Mouse (Mus musculus) macrophage (primary cell): Measurements from ENCODE around the gene Acsl5. TPM values are rescaled to one million over a fixed set of nuclear protein-coding genes. Genes with fewer than 3 reads are reported as not detected.

Experiments used
- H3K27ac ChIP-seq: fragments of 350-480 bp; formaldehyde crosslinking; 2 replicates; pipeline ENCODE4 v1.9.0; 2021
- H3K36me3 ChIP-seq: fragments of 350-480 bp; formaldehyde crosslinking; 2 replicates; pipeline ENCODE4 v1.9.0; 2021; ENCODE audit errors: inconsistent target
- H3K4me3 ChIP-seq: fragments of 350-480 bp; formaldehyde crosslinking; 2 replicates; pipeline ENCODE4 v1.9.0; 2021; ENCODE audit errors: inconsistent target
- H3K79me2 ChIP-seq: fragments of 350-480 bp; formaldehyde crosslinking; 2 replicates; pipeline ENCODE4 v1.9.0; 2021; ENCODE audit errors: inconsistent target
- WGBS: methylation state at CpG from one replicate; pipeline ENCODE4 v1.1.7; 2026; ENCODE audit warnings: inconsistent platforms; ENCODE audit not compliant: missing documents; 5-methylcytosine and 5-hydroxymethylcytosine counted together
- polyA plus RNA-seq: library from polyadenylated mRNA; stranded (reverse); fragments of 250-400 nt; gene quantifications from 3 replicates; pipeline ENCODE4 v1.2.4, GENCODE M21; 2018; ENCODE audit warnings: inconsistent platforms

Gene Acsl5
- polyA plus RNA-seq, 1 experiment from 2014 or later: 121 TPM

DNA sequence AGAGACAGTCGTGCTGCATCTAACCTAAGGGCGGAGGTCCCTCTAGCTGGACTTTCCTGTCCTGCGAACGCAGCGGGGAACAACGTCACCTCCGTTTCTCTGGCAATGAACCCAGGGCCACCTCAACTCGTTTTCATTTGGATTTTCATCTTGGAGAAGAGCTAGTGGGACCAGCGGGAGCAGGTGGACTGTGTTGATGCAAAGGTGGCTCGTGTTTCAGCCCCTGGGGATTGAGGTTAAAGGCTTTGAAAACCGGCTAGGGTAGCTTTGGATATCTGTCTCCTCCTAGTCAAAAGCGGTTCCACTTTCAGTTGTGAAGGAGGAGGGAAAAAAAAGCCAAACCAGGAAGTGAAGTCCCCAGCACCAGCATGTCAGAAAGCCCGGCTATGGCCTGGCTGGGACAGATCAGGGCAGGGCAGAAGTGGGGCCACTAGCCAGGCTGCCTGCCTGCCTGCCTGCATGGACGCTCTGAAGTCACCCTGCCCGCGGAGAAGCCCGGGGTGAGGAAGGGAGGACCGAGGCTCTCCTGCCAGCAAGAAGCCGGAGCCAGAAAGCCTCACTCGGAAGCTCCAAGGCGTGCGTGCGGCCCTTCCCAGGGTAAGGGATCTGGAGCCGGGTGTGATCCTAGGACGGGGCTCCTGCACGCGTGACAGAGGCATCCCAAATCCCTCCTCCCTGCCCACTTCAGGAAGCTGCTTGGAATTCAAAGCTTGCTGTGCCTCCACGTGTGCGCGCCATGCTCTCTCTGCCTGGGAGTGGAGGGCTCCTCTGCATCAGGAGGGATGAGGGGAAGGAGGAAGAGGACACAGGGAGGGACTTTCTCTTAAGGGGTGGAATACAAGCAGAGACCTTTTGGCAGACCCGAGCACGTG is 2.1 kb downstream of the Acsl5 start:
- Histone ChIP-seq H3K36me3 (no peaks in the 10 kb centered on the region), H3K79me2 (peaks cover 50% of the 10 kb centered on the region), H3K4me3 (peak overlapping the region; percentile 87), H3K27ac (peak overlapping the region; percentile 89)
- WGBS: under 1% methylated on average over 32 of the region's 32 CpGs

DNA sequence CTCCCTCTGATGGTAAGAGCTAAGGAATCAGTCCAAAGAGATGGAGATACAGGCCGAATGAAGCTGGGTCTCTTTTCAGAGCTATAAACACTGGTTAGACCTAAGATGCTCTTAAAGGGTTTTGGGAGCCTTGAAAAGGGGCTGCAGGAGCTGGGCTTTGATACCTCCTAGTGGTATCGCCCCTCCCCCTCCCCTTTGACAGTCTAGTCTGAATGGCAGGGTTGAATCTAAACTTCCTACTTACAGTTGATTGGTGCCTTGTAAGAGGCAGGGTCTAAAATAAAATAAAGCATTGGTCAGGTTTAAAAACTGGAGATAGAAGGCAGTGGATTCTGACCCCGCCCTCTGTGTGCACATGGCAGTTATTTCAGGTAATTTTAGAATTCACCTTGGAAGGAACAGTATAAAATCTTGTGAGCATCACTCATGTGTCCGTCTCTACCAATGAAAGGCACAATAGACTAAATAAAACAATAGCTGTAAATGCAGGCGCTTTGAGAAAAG is 2.8 kb downstream of the Acsl5 start:
- Histone ChIP-seq H3K27ac (peak overlapping the region; percentile 89), H3K4me3 (peak overlapping the region; percentile 87), H3K79me2 (peaks cover 57% of the 10 kb centered on the region), H3K36me3 (no peaks in the 10 kb centered on the region)
- 36% methylated on average over 5 of the region's 5 CpGs for WGBS

DNA sequence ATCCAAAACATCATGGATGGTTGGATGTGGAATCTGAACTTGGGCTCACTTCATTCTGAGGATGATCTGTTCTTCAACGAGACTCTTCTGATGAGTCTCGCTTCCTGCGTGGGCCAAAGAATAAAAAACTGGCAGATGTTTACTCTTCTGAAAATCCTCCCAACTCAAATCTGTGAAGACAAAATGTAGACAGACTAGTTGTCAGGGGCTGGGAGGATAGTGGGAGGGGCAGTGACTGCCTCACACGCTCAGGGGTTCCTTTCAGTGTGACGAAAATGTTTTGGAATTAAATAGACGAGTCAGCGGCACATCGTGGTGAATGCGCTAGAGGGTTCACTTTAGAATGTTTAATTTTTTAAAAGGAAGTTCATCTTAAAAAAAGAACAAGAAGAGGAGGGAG is 4.4 kb downstream of the Acsl5 start:
- WGBS: 60% methylated on average over 9 of the region's 9 CpGs
- Histone ChIP-seq H3K36me3 (no peaks in the 10 kb centered on the region), H3K79me2 (peaks cover 73% of the 10 kb centered on the region), H3K27ac (no peak overlapping the region), H3K4me3 (no peak overlapping the region)

DNA sequence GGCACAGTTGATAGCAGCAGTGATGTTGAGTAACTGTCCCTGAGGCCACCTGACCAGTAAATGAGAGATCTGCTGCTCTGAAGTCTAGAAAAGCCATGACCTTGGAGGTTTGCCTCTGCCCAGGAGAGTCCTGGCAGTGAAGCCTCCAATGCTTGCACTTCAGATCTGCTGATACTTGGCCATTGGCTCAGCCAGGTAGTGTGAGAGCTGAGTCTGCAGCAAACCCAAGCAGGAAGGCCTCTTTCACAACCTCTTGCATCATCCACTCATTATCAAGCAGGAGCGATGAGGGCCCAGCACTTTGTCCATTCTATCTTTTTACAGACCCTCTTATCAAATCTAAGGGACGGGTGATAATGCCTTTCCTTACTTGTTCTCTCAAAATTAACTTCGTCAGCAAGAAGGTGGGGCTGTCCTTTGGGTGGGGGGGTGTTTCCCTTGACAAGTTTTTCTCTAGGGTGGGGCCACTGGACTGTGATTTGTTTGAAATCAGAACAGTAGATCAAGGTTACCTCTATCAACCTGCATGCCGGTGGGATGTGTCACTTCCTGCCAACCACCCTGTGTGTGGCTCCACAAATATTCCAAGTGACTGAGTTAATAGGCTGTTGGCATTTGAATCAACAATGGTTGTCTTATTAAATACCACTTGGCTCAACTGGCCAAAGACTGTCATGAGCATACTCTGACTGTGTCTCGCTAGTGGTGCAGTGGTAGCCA is 6.1 kb downstream of the Acsl5 start:
- H3K79me2 ChIP-seq: peaks cover 90% of the 10 kb centered on the region
- 84% methylated on average over 5 of the region's 5 CpGs for WGBS
- H3K36me3 ChIP-seq: no peaks in the 10 kb centered on the region
- no peak overlapping the region for H3K27ac ChIP-seq
- H3K4me3 ChIP-seq: no peak overlapping the region

DNA sequence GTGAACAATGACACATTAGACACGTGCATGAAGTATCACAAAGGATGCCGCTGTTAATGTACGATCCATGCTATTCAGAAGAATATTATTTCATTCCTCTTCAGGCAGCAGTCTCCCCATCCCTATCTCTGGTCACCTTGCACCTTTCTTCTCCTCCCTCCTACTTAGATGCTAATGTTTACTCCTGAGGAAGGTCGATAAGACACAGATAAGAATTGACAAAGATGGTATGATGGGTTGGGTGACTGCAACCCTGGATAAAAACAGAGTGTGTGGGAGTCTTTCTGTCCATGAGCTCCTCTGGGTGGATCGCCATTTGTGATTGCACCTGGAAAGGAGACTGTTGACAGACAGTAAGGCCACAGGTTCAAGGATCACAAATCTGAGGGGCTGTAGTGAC is 6.8 kb downstream of the Acsl5 start:
- Histone ChIP-seq H3K27ac (no peak overlapping the region), H3K79me2 (peaks cover 97% of the 10 kb centered on the region), H3K36me3 (no peaks in the 10 kb centered on the region), H3K4me3 (no peak overlapping the region)
- WGBS: 100% methylated on average over 5 of the region's 5 CpGs

DNA sequence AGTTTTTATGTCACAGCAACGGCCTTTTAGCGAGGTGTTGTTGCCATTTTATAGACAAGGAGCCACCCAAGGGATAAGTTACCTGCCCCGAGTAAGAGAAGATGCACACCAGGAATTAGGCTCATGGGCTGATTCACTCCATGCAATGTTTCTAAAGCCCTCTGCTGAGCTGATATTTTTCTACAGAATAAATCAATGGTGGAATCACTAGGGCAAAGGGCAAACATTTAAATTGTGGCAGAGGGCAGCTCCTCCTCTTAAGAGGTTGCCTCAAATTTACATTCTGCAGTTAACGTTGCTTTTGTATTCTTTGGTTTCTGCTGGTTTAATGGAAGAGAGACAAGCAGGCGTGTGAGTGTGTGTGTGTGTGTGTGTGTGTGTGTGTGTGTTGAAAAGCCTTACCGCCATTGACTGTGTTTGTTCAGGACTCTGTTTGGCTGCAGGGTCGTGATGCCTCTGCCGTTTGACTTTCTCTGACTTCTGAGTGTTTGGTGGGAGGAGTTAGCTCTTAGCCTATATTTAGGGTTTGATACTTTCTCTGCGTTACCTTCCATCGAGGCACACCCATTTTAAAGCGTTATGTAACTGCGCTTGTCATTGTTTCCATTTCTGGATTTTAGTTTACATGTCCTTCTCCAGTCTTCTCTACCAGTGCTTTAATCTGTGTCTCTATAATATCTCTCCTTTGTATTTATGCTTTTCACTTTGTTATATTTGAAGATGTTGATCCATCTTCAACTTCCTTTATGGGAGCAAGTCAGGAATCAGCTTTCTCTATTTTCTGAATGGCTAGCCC is 8.8 kb downstream of the Acsl5 start:
- H3K27ac ChIP-seq: no peak overlapping the region
- WGBS: 88% methylated on average over 12 of the region's 12 CpGs
- peaks cover 100% of the 10 kb centered on the region for H3K79me2 ChIP-seq
- H3K4me3 ChIP-seq: no peak overlapping the region
- no peaks in the 10 kb centered on the region for H3K36me3 ChIP-seq

DNA sequence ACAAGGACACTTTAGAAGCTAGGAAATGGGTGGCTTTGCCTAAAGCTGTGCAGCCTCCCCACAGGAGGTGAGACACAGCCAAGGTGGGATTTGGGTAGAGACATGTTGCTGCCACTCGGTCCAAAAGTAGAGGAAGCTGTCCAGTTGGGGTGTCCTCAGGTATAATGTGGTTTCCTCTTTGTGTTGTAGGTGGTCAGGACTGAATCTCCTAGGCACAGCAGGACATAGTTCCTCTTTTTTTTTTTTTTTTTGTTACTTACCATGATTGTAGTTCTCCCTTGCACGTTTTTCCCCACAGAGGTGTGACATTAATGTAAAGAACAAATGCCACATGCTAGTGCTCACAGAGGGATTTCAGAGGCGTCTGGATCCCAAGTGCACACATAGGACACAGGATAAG is 13.5 kb downstream of the Acsl5 start:
- Histone ChIP-seq H3K79me2 (peaks cover 78% of the 10 kb centered on the region), H3K27ac (no peak overlapping the region), H3K4me3 (no peak overlapping the region), H3K36me3 (peaks cover 11% of the 10 kb centered on the region; the same call in 1 of the 2 replicates)
- 30% methylated on average over 3 of the region's 3 CpGs for WGBS

DNA sequence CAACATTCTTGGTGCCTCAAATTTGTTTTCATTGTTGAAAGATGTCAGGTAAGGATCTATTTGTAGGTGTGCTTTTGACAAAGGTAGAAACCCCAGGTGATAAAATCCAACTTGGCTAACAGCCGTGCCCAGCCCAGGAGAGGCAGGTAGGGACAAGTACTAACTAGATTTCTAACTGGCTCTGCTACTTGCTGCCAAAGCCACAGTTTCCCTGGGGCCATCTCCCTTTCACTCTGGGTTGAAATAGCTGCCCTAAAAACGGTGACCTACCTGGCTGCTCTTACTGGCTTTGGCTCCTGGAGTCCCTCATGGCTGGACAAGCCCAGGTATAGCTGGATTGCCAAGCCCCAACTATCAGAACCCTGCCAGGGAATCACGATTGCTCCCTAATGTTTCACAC is 15.0 kb downstream of the Acsl5 start:
- 97% methylated on average over 3 of the region's 3 CpGs for WGBS
- Histone ChIP-seq H3K36me3 (peaks cover 16% of the 10 kb centered on the region; the same call in 1 of the 2 replicates), H3K79me2 (peaks cover 63% of the 10 kb centered on the region), H3K27ac (no peak overlapping the region), H3K4me3 (no peak overlapping the region)

DNA sequence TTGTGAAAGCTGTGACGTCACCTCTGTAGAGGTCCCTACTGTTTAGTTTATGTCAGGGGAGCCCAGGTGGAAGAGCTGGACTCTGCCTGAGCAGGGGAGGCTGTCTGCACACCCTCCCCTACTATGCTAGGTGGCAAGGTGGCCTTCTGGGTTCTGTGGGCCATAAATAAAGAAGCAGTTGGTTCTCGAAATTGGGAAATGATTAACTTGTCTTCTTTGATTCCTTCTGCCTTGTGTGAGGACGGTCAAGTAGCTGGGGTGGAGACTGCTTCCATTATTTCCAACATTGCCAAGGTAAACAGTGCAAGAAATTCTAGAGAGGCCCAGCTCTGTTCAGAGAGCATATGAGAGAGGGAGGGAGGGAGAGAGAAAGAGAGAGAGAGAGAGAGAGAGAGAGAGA is 16.4 kb downstream of the Acsl5 start:
- WGBS: 90% methylated on average over 3 of the region's 3 CpGs
- peaks cover 49% of the 10 kb centered on the region for H3K79me2 ChIP-seq
- no peak overlapping the region for H3K4me3 ChIP-seq
- no peak overlapping the region for H3K27ac ChIP-seq
- peaks cover 17% of the 10 kb centered on the region for H3K36me3 ChIP-seq

DNA sequence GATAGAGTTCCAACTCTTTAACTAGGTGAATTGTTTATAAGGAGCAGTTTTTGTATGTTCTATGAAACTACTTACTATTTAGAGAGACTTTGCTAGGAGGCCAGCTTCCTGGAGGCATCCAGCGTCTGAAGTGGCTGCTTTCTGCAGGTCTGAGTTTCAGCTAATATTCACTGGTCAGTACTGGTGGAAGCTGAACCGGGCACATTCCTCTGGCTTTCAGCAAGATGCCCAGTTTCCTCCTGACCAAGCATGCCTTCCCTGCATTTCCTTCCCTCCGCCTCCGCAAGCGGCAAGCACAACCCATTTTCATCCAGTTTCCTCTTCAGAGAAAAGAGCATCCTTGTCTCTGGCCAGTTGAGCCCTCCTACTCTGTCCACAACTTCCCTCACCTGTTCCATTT is 17.3 kb downstream of the Acsl5 start:
- Histone ChIP-seq H3K4me3 (no peak overlapping the region), H3K79me2 (peaks cover 40% of the 10 kb centered on the region), H3K27ac (no peak overlapping the region), H3K36me3 (peaks cover 24% of the 10 kb centered on the region)
- WGBS: 93% methylated on average over 5 of the region's 5 CpGs

DNA sequence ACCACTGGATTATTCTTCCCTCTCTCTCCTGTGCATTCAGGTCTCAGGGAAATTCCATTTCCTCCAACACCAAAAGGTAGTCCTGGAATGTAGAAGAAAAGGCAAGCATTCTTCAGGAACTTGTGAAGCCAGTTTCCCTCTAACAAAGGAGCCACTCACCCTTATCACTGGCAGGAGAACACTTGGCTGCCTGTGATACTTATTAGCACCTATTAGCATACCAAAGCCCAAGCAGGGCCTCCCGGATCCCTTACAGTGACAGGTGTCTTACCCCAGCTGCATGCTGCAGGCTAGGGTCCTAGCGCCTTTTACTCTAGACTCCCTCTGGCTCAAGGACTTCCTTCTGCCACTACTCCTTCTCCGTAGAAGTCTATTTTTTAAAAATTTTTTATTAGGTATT is 19.7 kb downstream of the Acsl5 start:
- peaks cover 34% of the 10 kb centered on the region for H3K36me3 ChIP-seq
- 84% methylated on average over 3 of the region's 3 CpGs for WGBS
- no peak overlapping the region for H3K4me3 ChIP-seq
- H3K27ac ChIP-seq: no peak overlapping the region
- H3K79me2 ChIP-seq: peaks cover 16% of the 10 kb centered on the region

DNA sequence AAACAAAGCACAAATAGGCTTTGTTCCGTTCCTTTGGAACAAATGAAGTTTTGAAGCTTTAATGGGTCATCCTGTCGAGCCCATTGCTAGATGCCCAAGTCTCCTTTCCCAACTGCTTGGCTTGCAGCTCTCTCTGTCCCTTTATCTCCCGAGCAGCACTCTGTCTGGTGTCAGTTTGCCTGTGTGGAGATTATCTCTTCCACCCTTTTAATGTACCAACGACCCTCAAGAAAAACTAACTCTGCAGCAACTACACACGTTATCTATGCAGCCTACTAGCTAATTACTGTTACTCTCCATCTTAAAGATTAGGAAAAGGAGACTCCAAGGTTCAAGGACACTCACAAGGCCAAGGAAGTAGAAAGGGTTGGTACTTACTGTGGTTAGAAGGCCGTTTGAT is 21.6 kb downstream of the Acsl5 start:
- WGBS: 92% methylated on average over 5 of the region's 6 CpGs
- Histone ChIP-seq H3K36me3 (peaks cover 42% of the 10 kb centered on the region), H3K27ac (no peak overlapping the region), H3K4me3 (no peak overlapping the region), H3K79me2 (no peaks in the 10 kb centered on the region)

DNA sequence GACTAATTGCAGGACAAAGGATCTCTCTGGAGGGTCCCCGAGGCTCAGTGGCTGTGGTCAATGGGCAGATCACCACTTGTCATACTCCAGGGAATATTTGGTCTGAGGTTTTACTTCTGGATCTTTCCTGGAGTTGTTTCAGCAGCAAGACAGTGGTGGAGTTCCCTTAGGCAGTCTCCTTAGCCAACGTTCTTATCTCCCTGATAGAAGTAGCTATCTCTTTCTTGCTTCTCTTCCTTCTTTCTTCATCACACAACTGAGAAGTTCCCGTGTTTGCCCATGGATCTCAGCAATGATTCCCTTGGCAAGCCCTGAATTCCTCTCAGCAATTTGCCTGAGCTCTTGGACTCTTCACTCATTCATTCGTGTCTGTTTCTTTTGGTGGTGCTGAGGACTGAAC is 24.4 kb downstream of the Acsl5 start:
- H3K4me3 ChIP-seq: no peak overlapping the region

DNA sequence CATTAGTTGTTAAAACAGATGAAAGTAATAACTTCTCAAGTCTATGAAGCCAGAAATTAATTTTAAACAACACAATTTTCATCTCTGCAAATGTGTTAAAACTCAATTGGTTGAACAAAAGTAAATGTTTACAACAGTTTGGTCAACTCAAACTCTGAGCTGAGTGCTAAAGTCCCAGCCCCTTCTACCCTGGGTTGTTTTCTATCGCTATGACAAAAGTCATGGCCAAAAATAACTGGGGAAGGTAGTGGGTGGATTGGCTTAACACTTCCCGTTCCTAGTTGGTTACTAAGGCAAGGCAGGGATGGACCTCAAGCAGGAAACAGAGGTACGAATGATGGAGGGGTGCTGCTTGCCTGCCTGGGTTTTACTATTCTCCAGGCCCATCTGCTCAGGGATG is 25.0 kb downstream of the Acsl5 start:
- Histone ChIP-seq H3K4me3 (no peak overlapping the region), H3K36me3 (peaks cover 59% of the 10 kb centered on the region), H3K79me2 (no peaks in the 10 kb centered on the region), H3K27ac (no peak overlapping the region)
- 75% methylated on average over 3 of the region's 3 CpGs for WGBS

More for the DNA sequence above, 24.4 kb downstream of the Acsl5 start:
- WGBS: 93% methylated on average over 4 of the region's 4 CpGs
- H3K36me3 ChIP-seq: peaks cover 58% of the 10 kb centered on the region
- no peak overlapping the region for H3K27ac ChIP-seq
- no peaks in the 10 kb centered on the region for H3K79me2 ChIP-seq
